Mouse (Mus musculus) small intestine, adult 2 months (tissue): ENCODE data around the gene Edn3.

Experiments
- CTCF ChIP-seq: fragments of 200-500 bp; IDR thresholded peaks from 2 replicates; pipeline ENCODE4 v1.5.1; 2012; ENCODE audit warnings: low read depth, mild to moderate bottlenecking, control low read depth, inconsistent platforms, low read length, moderate library complexity, mixed read lengths; ENCODE audit not compliant: insufficient replicate concordance, insufficient read length; ENCODE audit errors: extremely low read depth
- POLR2A ChIP-seq: fragments of 200-500 bp; IDR thresholded peaks from 2 replicates; pipeline ENCODE4 v1.6.1; 2012; ENCODE audit warnings: low read depth, mild to moderate bottlenecking, control low read depth, inconsistent platforms, low read length, moderate library complexity

GRCm38 (mm10) chr2:174782880-174783279 lies 22.5 kb downstream of the Edn3 start:
- TF ChIP-seq CTCF (no peak), POLR2A (no peak)
